Mouse (Mus musculus) liver, embryonic 16.5 days (tissue): ENCODE data around the gene Sorcs3. TPM values are rescaled to one million over a fixed set of nuclear protein-coding genes. Genes with fewer than 3 reads are reported as not detected.

Experiments used
- ATAC-seq: fragments of 200-750 bp; cut with Nextera tagmentation; 2 replicates; pipeline ENCODE4 v1.8.0; 2017; ENCODE audit warnings: low read depth, mild to moderate bottlenecking, moderate number of reproducible peaks, moderate library complexity
- H3K27ac ChIP-seq: fragments of 300-500 bp; sonication (generic); 2 replicates; pipeline ENCODE4 v1.5.1; 2014; ENCODE audit warnings: mild to moderate bottlenecking, low read length
- H3K27me3 ChIP-seq: fragments of 300-500 bp; sonication (generic); 2 replicates; pipeline ENCODE4 v1.6.1; 2014; ENCODE audit warnings: low read depth, low read length, mixed read lengths; ENCODE audit not compliant: control insufficient read depth, insufficient read depth
- H3K36me3 ChIP-seq: fragments of 300-500 bp; sonication (generic); 2 replicates; pipeline ENCODE4 v1.6.1; 2014; ENCODE audit warnings: mild to moderate bottlenecking; ENCODE audit not compliant: control insufficient read depth, insufficient read depth
- H3K4me1 ChIP-seq: fragments of 300-500 bp; sonication (generic); 2 replicates; pipeline ENCODE4 v1.6.1; 2014; ENCODE audit warnings: low read depth, low read length, mixed read lengths; ENCODE audit not compliant: control insufficient read depth
- H3K4me2 ChIP-seq: fragments of 300-500 bp; sonication (generic); 2 replicates; pipeline ENCODE4 v1.6.1; 2014; ENCODE audit warnings: low read depth, low read length, mixed read lengths
- H3K4me3 ChIP-seq: fragments of 300-500 bp; sonication (generic); 2 replicates; pipeline ENCODE4 v1.5.1; 2014; ENCODE audit warnings: low read depth, mild to moderate bottlenecking, low read length
- H3K9ac ChIP-seq: fragments of 300-500 bp; sonication (generic); 2 replicates; pipeline ENCODE4 v1.6.1; 2014; ENCODE audit warnings: low read depth, low read length
- H3K9me3 ChIP-seq: fragments of 300-500 bp; sonication (generic); replicated peaks from 2 replicates; pipeline ENCODE4 v1.6.1; 2016; ENCODE audit warnings: low read length; ENCODE audit not compliant: control insufficient read depth
- WGBS: fragments of 180-500 bp; shearing (Covaris S2); extraction: QIAGEN DNeasy Blood & Tissue Kit; methylation state at CpG from one replicate; pipeline ENCODE4 v1.1.7; 2014; ENCODE audit not compliant: insufficient replicate concordance; 5-methylcytosine and 5-hydroxymethylcytosine counted together
- polyA plus RNA-seq: library from polyadenylated mRNA; unstranded; fragments of >200 nt; fragmentation: Nextera tagmentation; extraction: Ambion mirVana; gene quantifications from 2 replicates; pipeline ENCODE4 v1.2.1, GENCODE M21; 2015

The Sorcs3 gene
- polyA plus RNA-seq, 1 experiment from 2014 or later: 0.08 TPM

DNA sequence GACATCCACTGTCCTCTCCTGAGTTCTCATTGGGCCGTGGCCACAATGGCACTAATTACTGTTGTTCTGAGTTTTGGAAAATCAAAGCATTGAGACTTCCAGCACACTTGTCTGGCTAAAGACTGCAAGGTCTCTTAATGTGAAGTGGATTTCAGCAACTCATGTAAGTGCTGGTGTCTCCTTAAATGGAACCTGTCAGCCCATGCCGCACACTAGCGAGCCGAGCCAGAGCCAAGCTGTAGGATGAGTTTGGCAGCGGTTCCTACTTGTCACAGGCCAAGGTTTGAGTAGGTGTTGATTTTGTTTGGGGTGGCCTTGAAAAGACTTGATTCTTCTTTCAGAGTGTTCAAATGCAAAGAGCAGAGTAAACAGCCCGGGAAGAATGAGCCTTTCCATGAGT is 445.8 kb downstream of the Sorcs3 start:
- WGBS: 59% methylated on average over 6 of the region's 6 CpGs
- Histone ChIP-seq H3K9ac (no peak overlapping the region), H3K27ac (no peak overlapping the region), H3K36me3 (no peaks in the 10 kb centered on the region), H3K9me3 (no peaks in the 10 kb centered on the region), H3K4me2 (no peak overlapping the region), H3K4me1 (no peaks in the 10 kb centered on the region), H3K27me3 (no peaks in the 10 kb centered on the region), H3K4me3 (no peak overlapping the region)
- no peak for ATAC-seq

DNA sequence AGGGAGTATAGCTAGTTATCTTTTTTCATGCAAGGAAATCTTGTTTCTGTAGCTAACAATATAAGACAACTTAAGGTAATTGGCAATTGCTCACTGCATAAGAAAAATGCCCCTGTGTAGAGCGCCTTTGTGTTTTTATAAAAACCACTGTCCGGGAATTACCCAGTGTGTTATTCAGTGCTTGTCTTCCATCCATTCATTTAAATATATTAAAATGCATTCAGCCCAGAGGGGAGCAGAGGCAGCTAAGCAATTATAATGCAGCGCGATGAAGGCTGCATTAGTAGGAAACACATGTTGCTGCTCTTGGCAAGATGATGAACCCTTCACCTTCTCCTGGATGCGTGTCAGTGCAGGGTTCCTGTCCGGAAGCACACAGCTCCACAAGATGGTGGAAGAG is 454.4 kb downstream of the Sorcs3 start:
- Histone ChIP-seq H3K4me3 (no peak overlapping the region), H3K36me3 (no peaks in the 10 kb centered on the region), H3K4me2 (no peak overlapping the region), H3K4me1 (no peaks in the 10 kb centered on the region), H3K27me3 (no peaks in the 10 kb centered on the region), H3K27ac (no peak overlapping the region), H3K9ac (no peak overlapping the region), H3K9me3 (no peaks in the 10 kb centered on the region)
- no peak for ATAC-seq
- 73% methylated on average over 6 of the region's 6 CpGs for WGBS

DNA sequence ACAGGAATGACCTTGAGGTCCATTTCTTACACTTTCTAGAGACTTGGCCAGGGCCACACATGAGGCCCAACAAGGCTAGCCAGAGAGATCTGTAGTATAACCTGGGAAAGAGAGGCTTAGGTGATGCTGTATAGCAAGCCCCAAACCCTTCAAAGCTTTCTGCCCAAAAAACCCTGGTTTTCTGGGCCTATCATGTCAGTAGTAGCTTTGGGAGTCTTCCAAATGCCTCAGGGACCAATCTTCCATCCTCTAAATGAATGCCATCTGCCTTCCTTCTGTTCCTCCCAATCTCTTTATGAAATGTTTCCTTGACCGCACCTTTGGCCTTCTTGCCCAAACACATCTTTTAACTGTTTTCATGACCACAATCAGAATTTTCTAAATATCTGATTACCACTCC is 474.1 kb downstream of the Sorcs3 start:
- 69% methylated on average over 1 of the region's 1 CpGs for WGBS
- Histone ChIP-seq H3K27me3 (no peaks in the 10 kb centered on the region), H3K36me3 (no peaks in the 10 kb centered on the region), H3K27ac (no peak overlapping the region), H3K4me1 (no peaks in the 10 kb centered on the region), H3K9me3 (no peaks in the 10 kb centered on the region), H3K4me2 (no peak overlapping the region), H3K4me3 (no peak overlapping the region), H3K9ac (no peak overlapping the region)
- ATAC-seq: no peak

DNA sequence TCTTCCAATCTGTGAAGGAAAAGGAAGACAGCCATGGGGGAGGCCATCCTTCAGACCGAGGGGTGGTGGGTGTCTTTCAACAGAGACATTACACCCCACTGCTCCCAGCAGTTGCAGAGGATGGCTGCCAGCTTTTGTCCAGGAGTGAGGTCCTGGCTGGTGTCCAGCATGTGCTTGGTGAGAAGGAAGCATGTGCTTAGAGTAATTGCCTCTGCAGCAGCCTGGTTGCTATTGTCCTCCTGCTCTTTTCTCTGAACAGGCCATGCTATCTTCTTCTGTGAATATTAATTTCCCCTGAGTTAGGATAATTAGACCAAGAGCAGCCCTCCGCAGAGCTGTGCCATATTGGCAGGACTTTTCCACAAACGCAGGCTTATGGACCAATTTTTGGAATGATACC is 476.7 kb downstream of the Sorcs3 start:
- Histone ChIP-seq H3K9me3 (no peaks in the 10 kb centered on the region), H3K4me1 (no peaks in the 10 kb centered on the region), H3K4me3 (no peak overlapping the region), H3K36me3 (no peaks in the 10 kb centered on the region), H3K4me2 (no peak overlapping the region), H3K9ac (no peak overlapping the region), H3K27me3 (no peaks in the 10 kb centered on the region), H3K27ac (no peak overlapping the region)
- ATAC-seq: no peak
- WGBS: 80% methylated on average over 3 of the region's 3 CpGs

DNA sequence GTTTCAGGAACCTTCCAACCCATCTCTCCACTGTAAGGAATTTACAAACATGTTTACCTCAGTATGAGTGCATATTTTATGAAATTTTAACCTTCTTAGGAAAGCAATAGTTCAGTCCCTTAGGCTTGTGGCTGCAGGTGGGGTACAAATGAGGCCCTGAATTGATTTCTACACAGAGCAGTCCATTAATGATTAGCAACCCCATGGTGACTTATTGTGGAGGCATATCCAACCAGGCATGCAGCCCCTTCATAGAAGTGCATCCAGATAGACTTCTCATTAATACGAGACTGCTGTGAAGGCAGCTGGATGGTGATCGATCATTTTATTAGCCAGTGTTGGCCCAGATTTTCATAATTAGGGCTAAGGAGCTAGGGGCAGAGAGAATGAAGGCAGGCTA is 480.5 kb downstream of the Sorcs3 start:
- H3K27me3 ChIP-seq: no peaks in the 10 kb centered on the region
- no peak overlapping the region for H3K27ac ChIP-seq
- no peak overlapping the region for H3K9ac ChIP-seq
- no peak overlapping the region for H3K4me3 ChIP-seq
- 63% methylated on average over 2 of the region's 2 CpGs for WGBS
- H3K36me3 ChIP-seq: no peaks in the 10 kb centered on the region
- ATAC-seq: no peak
- H3K9me3 ChIP-seq: no peaks in the 10 kb centered on the region
- H3K4me1 ChIP-seq: no peaks in the 10 kb centered on the region
- no peak overlapping the region for H3K4me2 ChIP-seq

DNA sequence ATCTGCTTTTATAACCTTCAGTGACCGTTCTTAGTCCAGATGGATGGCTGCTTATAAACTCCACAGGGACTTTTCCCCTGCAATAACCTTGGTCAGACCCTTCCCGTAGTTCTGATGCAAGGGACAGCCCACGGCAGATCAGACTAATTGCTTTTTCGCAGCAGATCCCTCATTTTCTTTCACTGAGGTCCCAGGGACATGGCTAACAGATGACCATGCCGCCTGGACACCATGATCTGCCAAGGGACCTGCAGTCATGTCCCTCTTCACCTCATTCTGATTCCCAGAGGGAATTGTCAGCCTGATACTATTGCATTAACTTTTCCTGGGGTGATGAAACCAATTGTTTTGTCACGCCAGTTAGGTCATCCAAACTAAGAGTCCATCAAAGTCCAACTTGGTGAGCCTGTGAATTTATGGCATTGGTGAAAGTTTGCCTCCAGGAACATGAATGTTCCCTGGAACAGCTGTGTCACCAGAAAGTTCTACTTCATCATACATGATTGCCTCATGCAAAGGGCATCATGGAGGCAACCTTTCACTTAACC is 494.4 kb downstream of the Sorcs3 start:
- no peak overlapping the region for H3K4me3 ChIP-seq
- 55% methylated on average over 6 of the region's 6 CpGs for WGBS
- H3K27me3 ChIP-seq: no peaks in the 10 kb centered on the region
- H3K27ac ChIP-seq: no peak overlapping the region
- no peaks in the 10 kb centered on the region for H3K9me3 ChIP-seq
- H3K4me1 ChIP-seq: no peaks in the 10 kb centered on the region
- H3K4me2 ChIP-seq: no peak overlapping the region
- ATAC-seq: no peak
- H3K36me3 ChIP-seq: no peaks in the 10 kb centered on the region
- no peak overlapping the region for H3K9ac ChIP-seq

DNA sequence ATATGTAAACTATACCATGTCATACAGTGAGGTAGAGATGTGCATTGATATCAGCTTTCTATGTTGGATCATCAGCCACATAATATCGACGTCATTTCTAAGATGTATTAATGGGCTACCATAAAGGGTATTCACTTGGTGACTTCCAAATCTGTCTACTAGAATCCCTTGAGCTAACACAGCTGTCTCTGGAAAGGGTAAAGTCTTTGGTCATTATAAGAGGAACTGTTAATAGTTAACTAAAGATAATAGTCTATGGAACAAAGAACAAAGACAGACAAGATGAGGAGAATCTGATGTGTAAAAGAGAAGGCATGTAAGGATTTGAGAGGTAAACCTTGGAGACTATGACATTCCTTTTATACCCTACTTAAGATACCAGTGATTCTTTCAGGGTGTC is 497.9 kb downstream of the Sorcs3 start:
- no peak overlapping the region for H3K4me3 ChIP-seq
- no peaks in the 10 kb centered on the region for H3K4me1 ChIP-seq
- no peak overlapping the region for H3K4me2 ChIP-seq
- 75% methylated on average over 2 of the region's 2 CpGs for WGBS
- H3K9ac ChIP-seq: no peak overlapping the region
- H3K9me3 ChIP-seq: no peaks in the 10 kb centered on the region
- no peak overlapping the region for H3K27ac ChIP-seq
- H3K27me3 ChIP-seq: no peaks in the 10 kb centered on the region
- no peak for ATAC-seq
- no peaks in the 10 kb centered on the region for H3K36me3 ChIP-seq

DNA sequence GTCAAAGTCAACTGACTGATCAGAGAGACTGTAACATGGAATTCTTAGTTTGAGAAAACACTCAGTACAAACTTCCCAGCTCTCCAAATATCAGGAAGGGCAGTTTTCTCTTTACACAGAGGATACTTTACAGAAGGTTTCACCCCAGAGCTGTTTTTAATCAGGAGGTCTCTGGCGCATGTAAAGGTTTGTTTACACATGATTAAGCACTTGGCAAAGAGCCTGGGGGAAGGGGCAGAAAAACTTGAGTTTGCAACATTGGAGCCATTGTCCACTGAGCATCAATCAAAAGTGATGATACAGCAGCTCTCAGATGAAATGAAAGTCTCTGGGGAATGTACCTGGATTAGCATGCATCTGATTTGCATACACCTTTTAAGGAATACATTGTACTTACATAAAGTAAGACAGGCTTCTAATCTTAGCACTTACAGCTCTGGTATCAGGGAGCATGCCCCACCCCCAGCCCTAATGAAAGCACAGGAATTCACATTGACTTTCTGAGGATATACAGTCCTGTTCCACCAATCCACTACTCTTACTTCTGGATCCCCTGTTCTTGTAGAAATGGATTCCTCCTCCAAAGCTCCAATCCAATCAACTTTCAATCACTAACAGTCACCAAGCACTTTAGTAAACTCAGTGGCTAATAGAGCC is 500.6 kb downstream of the Sorcs3 start:
- H3K4me3 ChIP-seq: no peak overlapping the region
- ATAC-seq: no peak
- H3K9me3 ChIP-seq: no peaks in the 10 kb centered on the region
- WGBS: 41% methylated on average over 1 of the region's 1 CpGs
- H3K4me2 ChIP-seq: no peak overlapping the region
- H3K36me3 ChIP-seq: no peaks in the 10 kb centered on the region
- H3K4me1 ChIP-seq: no peaks in the 10 kb centered on the region
- H3K27ac ChIP-seq: no peak overlapping the region
- no peaks in the 10 kb centered on the region for H3K27me3 ChIP-seq
- H3K9ac ChIP-seq: no peak overlapping the region

DNA sequence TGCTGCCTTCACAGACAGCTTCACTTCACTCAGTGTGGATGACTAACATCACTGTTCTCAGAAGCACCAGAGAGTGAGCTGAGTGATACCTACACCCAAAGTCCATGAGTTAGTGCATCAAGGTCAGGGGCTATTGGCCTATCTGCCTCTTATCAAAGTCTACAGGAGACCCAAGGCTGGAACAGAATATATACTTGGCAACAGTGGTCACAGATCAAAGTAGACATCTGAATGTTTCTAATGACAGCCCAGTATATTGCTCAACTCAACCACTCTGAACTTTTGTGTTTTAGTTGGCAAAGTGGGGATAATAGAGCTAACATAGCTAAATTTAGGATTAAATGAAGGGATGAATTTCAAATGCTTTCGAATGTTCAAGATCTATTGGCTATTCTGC is 501.1 kb downstream of the Sorcs3 start:
- Histone ChIP-seq H3K27me3 (no peaks in the 10 kb centered on the region), H3K9me3 (no peaks in the 10 kb centered on the region), H3K4me2 (no peak overlapping the region), H3K9ac (no peak overlapping the region), H3K27ac (no peak overlapping the region), H3K36me3 (no peaks in the 10 kb centered on the region), H3K4me3 (no peak overlapping the region), H3K4me1 (no peaks in the 10 kb centered on the region)
- 41% methylated on average over 1 of the region's 1 CpGs for WGBS
- ATAC-seq: no peak
